8 mouse cellular contexts compared by ENCODE assay signal in the genomic region with DNA sequence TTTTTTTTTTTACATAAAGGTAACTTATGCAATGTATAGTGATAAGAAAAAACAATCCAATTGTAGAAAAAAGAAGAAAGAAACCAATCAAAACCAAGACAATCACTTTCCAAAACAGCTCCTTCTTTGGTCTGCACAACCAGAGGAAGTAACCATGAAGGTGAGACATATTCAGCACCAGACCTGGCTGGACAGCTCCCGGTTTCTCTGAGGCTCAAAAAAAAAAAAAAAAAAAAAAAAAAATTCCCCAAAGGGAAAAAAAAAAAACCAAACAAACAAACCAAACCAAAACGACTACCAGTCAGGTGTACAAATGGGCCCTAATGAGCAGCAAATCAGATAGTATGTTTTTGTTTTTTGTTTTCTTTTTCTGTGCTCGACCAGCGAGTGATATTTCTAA. TPM values are rescaled to one million over a fixed set of nuclear protein-coding genes. Genes with fewer than 3 reads are reported as not detected.
DNase-seq lines count a peak whose midpoint lies in the region.

No protein-coding gene starts in this region.

- intact Hi-C loops in heart, postnatal 10 days (cut with DNase I): no loop called here

- WGBS in embryonic facial prominence, embryonic 10.5 days: 16% methylated on average over 4 of the region's 4 CpGs

- H3K4me1 ChIP-seq in embryonic facial prominence, embryonic 10.5 days: peaks cover 24% of the 10 kb centered on the region

- no peak overlapping the region for H3K4me3 ChIP-seq in embryonic facial prominence, embryonic 10.5 days

- DNase-seq in heart, postnatal 10 days: peak; percentile 31 to 40
- DNase-seq in heart, adult 8-10 months (ENCODE audit: low spot score): no peak
- peak; percentile 25 for DNase-seq in ES-CJ7 (ENCODE audit: low read depth, low spot score)
- DNase-seq in embryonic facial prominence, embryonic 10.5 days (ENCODE audit: low spot score): peak; percentile 58
- DNase-seq in mesoderm, embryonic 11.5 days (ENCODE audit: low read depth, low spot score): peak; percentile 66
- DNase-seq in left cerebral cortex, adult 9 months (ENCODE audit: low spot score in 2 of 2): no peak
- no peak for DNase-seq in frontal cortex, postnatal 25 days (ENCODE audit: low spot score in 2 of 2)
- DNase-seq in right cerebral cortex, adult 18-20 months: no peak

- no peaks in the 10 kb centered on the region for H3K9me3 ChIP-seq in embryonic facial prominence, embryonic 10.5 days

- no peaks in the 10 kb centered on the region for H3K36me3 ChIP-seq in embryonic facial prominence, embryonic 10.5 days (replicated peaks)

- peaks cover 58% of the 10 kb centered on the region for H3K27me3 ChIP-seq in embryonic facial prominence, embryonic 10.5 days (replicated peaks; ENCODE audit: low read depth, poor library complexity, severe bottlenecking)

- H3K27ac ChIP-seq in embryonic facial prominence, embryonic 10.5 days (replicated peaks): no peak overlapping the region

RNA-seq across cellular contexts. Expression of a gene that starts 3.0 kb away (rescaled TPM):
- 1 to 10 TPM; 1.4 to 2.1 TPM for total RNA-seq in heart, postnatal 10 days (2021)
- total RNA-seq in heart, adult 8-10 months (2022): 1 to 10 TPM; 1.8 to 3.8 (median 2.7) TPM
- polyA plus RNA-seq in embryonic facial prominence, embryonic 10.5 days (2016; fragmentation: Nextera tagmentation; extraction: Ambion mirVana): 0.24 and 0.25 TPM in 2 replicates

Comparison
In these comparisons a context has a peak if more than half of its experiments do, and no peak if none do; other contexts are left out.
1. DNase-seq: peak in heart, postnatal 10 days (2 of 2), ES-CJ7 (single experiment), embryonic facial prominence, embryonic 10.5 days (single experiment) and mesoderm, embryonic 11.5 days (single experiment); none in heart, adult 8-10 months (single experiment), left cerebral cortex, adult 9 months (0 of 2), frontal cortex, postnatal 25 days (0 of 2) and right cerebral cortex, adult 18-20 months (single experiment).